Mouse (Mus musculus) intestine, embryonic 14.5 days (tissue): Measurements from ENCODE around the gene Vezf1. TPM values are rescaled to one million over a fixed set of nuclear protein-coding genes. Genes with fewer than 3 reads are reported as not detected.

Source experiments
- ATAC-seq: fragments of 200-750 bp; cut with Nextera tagmentation; replicated peaks from 2 replicates; pipeline ENCODE4 v1.8.0; 2017; ENCODE audit warnings: low read depth, moderate number of reproducible peaks, moderate TSS enrichment, moderate library complexity; ENCODE audit not compliant: low FRiP score, low TSS enrichment
- DNase-seq: peaks from one replicate; pipeline ENCODE4 v3.0.0-alpha.2; 2018; ENCODE audit warnings: low spot score
- H3K27ac ChIP-seq: fragments of 300-500 bp; sonication (generic); 2 replicates; pipeline ENCODE4 v1.5.1; 2014; ENCODE audit warnings: low read depth, mild to moderate bottlenecking, control low read depth
- H3K27me3 ChIP-seq: fragments of 300-500 bp; sonication (generic); replicated peaks from 2 replicates; pipeline ENCODE4 v1.6.1; 2014; ENCODE audit warnings: low read length, control low read depth; ENCODE audit not compliant: control insufficient read depth, insufficient read depth
- H3K36me3 ChIP-seq: fragments of 300-500 bp; sonication (generic); 2 replicates; pipeline ENCODE4 v1.6.1; 2014; ENCODE audit warnings: low read length, control low read depth; ENCODE audit not compliant: control insufficient read depth, insufficient read depth
- H3K4me1 ChIP-seq: fragments of 300-500 bp; sonication (generic); replicated peaks from 2 replicates; pipeline ENCODE4 v1.6.1; 2014; ENCODE audit warnings: low read length, control low read depth, mixed read lengths; ENCODE audit not compliant: control insufficient read depth, insufficient read depth
- H3K4me2 ChIP-seq: fragments of 300-500 bp; sonication (generic); 2 replicates; pipeline ENCODE4 v1.6.1; 2014; ENCODE audit warnings: low read length
- H3K4me3 ChIP-seq: fragments of 300-500 bp; sonication (generic); 2 replicates; pipeline ENCODE4 v1.5.1; 2014; ENCODE audit warnings: low read depth, low read length, control low read depth, mixed read lengths
- H3K9ac ChIP-seq: fragments of 300-500 bp; sonication (generic); 2 replicates; pipeline ENCODE4 v1.6.1; 2014; ENCODE audit warnings: mild to moderate bottlenecking, low read length
- H3K9me3 ChIP-seq: fragments of 300-500 bp; sonication (generic); 2 replicates; pipeline ENCODE4 v1.6.1; 2016; ENCODE audit warnings: low read length, control low read depth; ENCODE audit not compliant: control insufficient read depth
- WGBS: fragments of 180-500 bp; shearing (Covaris S2); extraction: QIAGEN DNeasy Blood & Tissue Kit; methylation state at CpG from one replicate; pipeline ENCODE4 v1.1.7; 2014; 5-methylcytosine and 5-hydroxymethylcytosine counted together
- polyA plus RNA-seq: library from polyadenylated mRNA; unstranded; fragments of >200 nt; fragmentation: Nextera tagmentation; extraction: Ambion mirVana; gene quantifications from 2 replicates; pipeline ENCODE4 v1.2.1, GENCODE M21; 2014

Vezf1 gene
- polyA plus RNA-seq, 1 experiment from 2014 or later = 40.0 TPM

GRCm38 (mm10) chr11:88047871-88048531 is 20.1 kb upstream of the Vezf1 start:
- WGBS = under 1% methylated on average over 75 of the region's 76 CpGs
- H3K9me3 ChIP-seq = no peaks in the 10 kb centered on the region
- peak overlapping the region; percentile 100 for H3K27ac ChIP-seq
- peak overlapping the region; percentile 100 for H3K4me3 ChIP-seq
- ATAC-seq (peak; percentile 61; the same call in 1 of the 2 replicates), DNase-seq (peak; percentile 87)
- peak overlapping the region; percentile 100 for H3K9ac ChIP-seq
- peaks cover 25% of the 10 kb centered on the region for H3K4me1 ChIP-seq
- peak overlapping the region; percentile 94 for H3K4me2 ChIP-seq
- H3K36me3 ChIP-seq = peaks cover 43% of the 10 kb centered on the region
- no peaks in the 10 kb centered on the region for H3K27me3 ChIP-seq

DNA sequence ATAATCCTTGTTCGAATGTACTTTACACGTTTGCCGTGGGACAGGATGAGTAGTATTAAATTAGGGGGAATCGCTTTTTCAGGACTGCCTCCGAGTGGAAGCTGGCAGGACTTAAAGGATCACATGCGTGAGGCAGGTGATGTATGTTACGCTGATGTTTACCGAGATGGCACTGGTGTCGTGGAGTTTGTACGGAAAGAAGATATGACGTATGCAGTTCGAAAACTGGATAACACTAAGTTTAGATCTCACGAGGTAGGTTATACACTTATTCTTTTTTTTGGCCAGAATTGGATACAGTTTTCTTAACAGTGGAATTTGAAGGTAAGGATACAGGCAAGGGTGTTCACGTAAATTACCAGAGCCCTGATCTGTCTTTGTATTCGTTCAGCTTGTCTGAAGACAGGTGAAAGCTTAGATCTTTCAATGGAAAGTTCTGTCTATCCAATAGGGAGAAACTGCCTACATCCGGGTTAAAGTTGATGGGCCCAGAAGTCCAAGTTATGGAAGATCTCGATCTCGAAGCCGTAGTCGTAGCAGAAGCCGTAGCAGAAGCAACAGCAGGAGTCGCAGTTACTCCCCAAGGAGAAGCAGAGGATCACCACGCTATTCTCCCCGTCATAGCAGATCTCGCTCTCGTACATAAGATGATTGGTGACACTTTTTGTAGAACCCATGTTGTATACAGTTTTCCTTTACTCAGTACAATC is 19.0 kb upstream of the Vezf1 start:
- WGBS = 16% methylated on average over 26 of the region's 26 CpGs
- Histone ChIP-seq H3K36me3 (peaks cover 54% of the 10 kb centered on the region), H3K27ac (no peak overlapping the region), H3K4me1 (peaks cover 25% of the 10 kb centered on the region), H3K4me2 (peak overlapping the region; percentile 94), H3K9ac (peak overlapping the region; percentile 100), H3K9me3 (no peaks in the 10 kb centered on the region), H3K27me3 (no peaks in the 10 kb centered on the region), H3K4me3 (peak overlapping the region; percentile 100)
- DNase-seq = no peak
- ATAC-seq = no peak

GRCm38 (mm10) chr11:88049732-88050131 is 18.3 kb upstream of the Vezf1 start:
- peak overlapping the region; percentile 100 for H3K9ac ChIP-seq
- no peak for DNase-seq
- H3K27me3 ChIP-seq = no peaks in the 10 kb centered on the region
- ATAC-seq = no peak
- H3K4me2 ChIP-seq = peak overlapping the region; percentile 94
- peaks cover 25% of the 10 kb centered on the region for H3K4me1 ChIP-seq
- peaks cover 60% of the 10 kb centered on the region for H3K36me3 ChIP-seq
- H3K4me3 ChIP-seq = peak overlapping the region; percentile 100
- H3K9me3 ChIP-seq = no peaks in the 10 kb centered on the region
- no peak overlapping the region for H3K27ac ChIP-seq

- Histone ChIP-seq H3K27me3 (no peaks in the 10 kb centered on the region), H3K9me3 (no peaks in the 10 kb centered on the region), H3K9ac (no peak overlapping the region), H3K27ac (no peak overlapping the region), H3K4me1 (peaks cover 19% of the 10 kb centered on the region), H3K4me2 (no peak overlapping the region), H3K4me3 (no peak overlapping the region), H3K36me3 (peaks cover 60% of the 10 kb centered on the region)
- DNase-seq (no peak), ATAC-seq (no peak)
- whole genome bisulfite sequencing = 89% methylated on average over 4 of the region's 4 CpGs
Measured at GRCm38 (mm10) chr11:88052638-88053037, 15.4 kb upstream of the Vezf1 start.

- no peak overlapping the region for H3K27ac ChIP-seq
- no peak overlapping the region for H3K4me2 ChIP-seq
- DNase-seq (no peak), ATAC-seq (no peak)
- H3K9me3 ChIP-seq = no peaks in the 10 kb centered on the region
- WGBS = 59% methylated on average over 3 of the region's 3 CpGs
- H3K4me3 ChIP-seq = no peak overlapping the region
- H3K36me3 ChIP-seq = peaks cover 56% of the 10 kb centered on the region
- H3K4me1 ChIP-seq = peaks cover 19% of the 10 kb centered on the region
- H3K27me3 ChIP-seq = no peaks in the 10 kb centered on the region
- H3K9ac ChIP-seq = no peak overlapping the region
Measured at GRCm38 (mm10) chr11:88053821-88054220, 14.3 kb upstream of the Vezf1 start.

GRCm38 (mm10) chr11:88054589-88054988 is 13.5 kb upstream of the Vezf1 start:
- ATAC-seq = no peak
- peak; percentile 77 for DNase-seq
- Histone ChIP-seq H3K4me1 (peaks cover 13% of the 10 kb centered on the region), H3K4me2 (no peak overlapping the region), H3K27ac (no peak overlapping the region), H3K27me3 (no peaks in the 10 kb centered on the region), H3K4me3 (no peak overlapping the region), H3K9me3 (no peaks in the 10 kb centered on the region), H3K9ac (no peak overlapping the region), H3K36me3 (peaks cover 49% of the 10 kb centered on the region)
- WGBS = 85% methylated on average over 1 of the region's 1 CpGs

DNA sequence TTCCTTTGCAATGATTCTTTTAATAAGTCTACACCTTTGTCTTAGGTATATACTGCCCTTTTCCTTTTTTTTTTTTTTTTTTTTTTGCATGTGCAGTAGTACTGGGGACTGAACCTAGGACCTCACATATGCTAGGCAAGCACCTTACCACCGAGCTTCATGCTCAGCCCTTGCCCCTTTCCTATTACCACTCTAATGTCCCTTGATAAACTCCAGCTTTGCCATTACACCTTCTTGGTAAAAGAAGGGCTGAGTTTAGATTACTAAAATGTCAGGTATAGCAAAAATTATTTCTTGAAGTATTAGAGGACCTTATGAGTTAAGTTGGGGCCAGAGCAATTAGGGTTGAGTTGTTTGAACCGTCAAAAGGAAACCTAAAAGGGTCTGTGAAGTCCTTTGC is 12.3 kb upstream of the Vezf1 start:
- Histone ChIP-seq H3K4me1 (peaks cover 4% of the 10 kb centered on the region; the same call in 1 of the 2 replicates), H3K9ac (no peak overlapping the region), H3K27ac (no peak overlapping the region), H3K4me2 (no peak overlapping the region), H3K27me3 (no peaks in the 10 kb centered on the region), H3K36me3 (peaks cover 37% of the 10 kb centered on the region), H3K9me3 (no peaks in the 10 kb centered on the region), H3K4me3 (no peak overlapping the region)
- WGBS = 82% methylated on average over 2 of the region's 2 CpGs
- DNase-seq = no peak
- ATAC-seq = no peak

- H3K4me2 ChIP-seq = no peak overlapping the region
- no peak overlapping the region for H3K27ac ChIP-seq
- H3K4me1 ChIP-seq = no peaks in the 10 kb centered on the region
- WGBS = 73% methylated on average over 2 of the region's 2 CpGs
- ATAC-seq (no peak), DNase-seq (no peak)
- H3K27me3 ChIP-seq = no peaks in the 10 kb centered on the region
- H3K9ac ChIP-seq = no peak overlapping the region
- no peaks in the 10 kb centered on the region for H3K9me3 ChIP-seq
- H3K36me3 ChIP-seq = peaks cover 19% of the 10 kb centered on the region
- H3K4me3 ChIP-seq = no peak overlapping the region
Measured at GRCm38 (mm10) chr11:88057788-88058187, 10.3 kb upstream of the Vezf1 start.
